29 mouse cellular contexts compared by ENCODE assay signal in the genomic region with DNA sequence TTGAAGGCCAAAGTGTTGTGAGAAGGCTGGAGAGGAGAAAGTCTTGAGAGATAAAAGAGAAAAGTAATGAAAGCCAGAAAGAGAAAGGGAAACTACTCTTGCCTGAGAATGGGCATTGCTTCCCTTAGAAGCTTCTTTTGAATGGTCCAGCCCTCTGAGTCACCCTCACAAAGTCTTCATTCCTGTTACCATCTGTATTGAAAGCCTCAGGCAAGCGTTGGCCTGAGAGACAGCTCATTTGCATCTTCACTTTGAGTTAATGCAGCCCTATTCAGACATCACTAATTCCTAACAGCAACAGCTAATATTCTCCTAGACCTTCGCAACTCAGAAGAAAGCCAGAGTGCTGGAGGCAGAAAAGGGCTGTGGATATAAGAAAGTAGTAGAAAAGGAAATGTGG.
A peak's percentile ranks its signal among the peaks of the same experiment; 100 is the strongest.
DNase-seq lines count a peak whose midpoint lies in the region; ATAC-seq and TF ChIP-seq lines count a peak whose summit lies in the region.
"Had no signal": no experiment of that assay in that cellular context is flagged by ENCODE, and none has a peak within 500 bp of the region (broad histone marks: within the 10 kb centered on the region; RNA-seq: fewer than 3 reads in every experiment).

No protein-coding gene starts in this region.

- H3K27me3 ChIP-seq in forebrain, embryonic 12.5 days, result no peaks in the 10 kb centered on the region
- H3K27me3 ChIP-seq in forebrain, embryonic 15.5 days, result no peaks in the 10 kb centered on the region
- H3K27me3 ChIP-seq in midbrain, embryonic 12.5 days, result no peaks in the 10 kb centered on the region
- H3K27me3 ChIP-seq in midbrain, embryonic 16.5 days (ENCODE audit: control insufficient read depth, insufficient read depth, low read depth, low read length), result no peaks in the 10 kb centered on the region
- no peaks in the 10 kb centered on the region for H3K27me3 ChIP-seq in liver, postnatal 0 days (ENCODE audit: insufficient read depth, low read length)
- H3K27me3 ChIP-seq: embryonic facial prominence, embryonic 13.5 days; heart, embryonic 15.5 days; hindbrain, embryonic 13.5 days; liver, embryonic 15.5 days; lung, embryonic 15.5 days; neural tube, embryonic 13.5 days had no signal

- no peak for TF ChIP-seq CTCF in liver, postnatal 0 days (IDR thresholded peaks at IDR 0.05; ENCODE audit: low read depth)

- no peaks in the 10 kb centered on the region; the same call in 1 of the 2 replicates for H3K4me1 ChIP-seq in forebrain, embryonic 12.5 days
- no peaks in the 10 kb centered on the region for H3K4me1 ChIP-seq in forebrain, embryonic 15.5 days
- peaks cover 10% of the 10 kb centered on the region for H3K4me1 ChIP-seq in midbrain, embryonic 12.5 days
- no peaks in the 10 kb centered on the region for H3K4me1 ChIP-seq in midbrain, embryonic 16.5 days (ENCODE audit: control insufficient read depth, insufficient read depth, low read length)
- no peaks in the 10 kb centered on the region for H3K4me1 ChIP-seq in liver, postnatal 0 days (ENCODE audit: insufficient read depth)
- H3K4me1 ChIP-seq: embryonic facial prominence, embryonic 13.5 days; heart, embryonic 10.5 days; heart, embryonic 15.5 days; hindbrain, embryonic 13.5 days; liver, embryonic 15.5 days; lung, embryonic 15.5 days; neural tube, embryonic 13.5 days had no signal

- H3K9me3 ChIP-seq in forebrain, embryonic 12.5 days, result no peaks in the 10 kb centered on the region
- no peaks in the 10 kb centered on the region for H3K9me3 ChIP-seq in forebrain, embryonic 15.5 days
- no peaks in the 10 kb centered on the region for H3K9me3 ChIP-seq in midbrain, embryonic 12.5 days
- no peaks in the 10 kb centered on the region for H3K9me3 ChIP-seq in midbrain, embryonic 16.5 days (replicated peaks; ENCODE audit: control insufficient read depth, low read length, poor library complexity, severe bottlenecking)
- H3K9me3 ChIP-seq in liver, postnatal 0 days (ENCODE audit: low read length), result no peaks in the 10 kb centered on the region
- H3K9me3 ChIP-seq: embryonic facial prominence, embryonic 13.5 days; G1E; heart, embryonic 10.5 days; heart, embryonic 15.5 days; hindbrain, embryonic 13.5 days; liver, embryonic 15.5 days; lung, embryonic 15.5 days; neural tube, embryonic 13.5 days had no signal

- no peak overlapping the region for H3K4me3 ChIP-seq in forebrain, embryonic 12.5 days (replicated peaks)
- H3K4me3 ChIP-seq in forebrain, embryonic 15.5 days, result no peak overlapping the region
- H3K4me3 ChIP-seq in midbrain, embryonic 12.5 days, result no peak overlapping the region
- no peak overlapping the region for H3K4me3 ChIP-seq in midbrain, embryonic 16.5 days (ENCODE audit: low read depth, low read length)
- no peak overlapping the region for H3K4me3 ChIP-seq in liver, postnatal 0 days (ENCODE audit: low read depth, low read length)
- H3K4me3 ChIP-seq: embryonic facial prominence, embryonic 13.5 days; heart, embryonic 10.5 days; heart, embryonic 15.5 days; hindbrain, embryonic 13.5 days; liver, embryonic 15.5 days; lung, embryonic 15.5 days; neural tube, embryonic 13.5 days had no signal

- no peak for TF ChIP-seq EP300 in liver, postnatal 0 days (IDR thresholded peaks at IDR 0.05; ENCODE audit: low read depth)

- H3K36me3 ChIP-seq in forebrain, embryonic 12.5 days (replicated peaks), result no peaks in the 10 kb centered on the region
- no peaks in the 10 kb centered on the region for H3K36me3 ChIP-seq in forebrain, embryonic 15.5 days
- no peaks in the 10 kb centered on the region for H3K36me3 ChIP-seq in midbrain, embryonic 12.5 days
- H3K36me3 ChIP-seq in midbrain, embryonic 16.5 days (ENCODE audit: control insufficient read depth, insufficient read depth, low read length), result no peaks in the 10 kb centered on the region
- no peaks in the 10 kb centered on the region for H3K36me3 ChIP-seq in liver, postnatal 0 days (replicated peaks; ENCODE audit: insufficient read depth, low read length)
- H3K36me3 ChIP-seq: embryonic facial prominence, embryonic 13.5 days; G1E; heart, embryonic 10.5 days; heart, embryonic 15.5 days; hindbrain, embryonic 13.5 days; liver, embryonic 15.5 days; lung, embryonic 15.5 days; neural tube, embryonic 13.5 days had no signal

- no peak overlapping the region for H3K27ac ChIP-seq in forebrain, embryonic 12.5 days
- no peak overlapping the region for H3K27ac ChIP-seq in forebrain, embryonic 15.5 days (replicated peaks)
- H3K27ac ChIP-seq in midbrain, embryonic 12.5 days (replicated peaks), result no peak overlapping the region
- no peak overlapping the region for H3K27ac ChIP-seq in midbrain, embryonic 16.5 days (ENCODE audit: low read length)
- H3K27ac ChIP-seq in liver, postnatal 0 days (ENCODE audit: low read depth), result no peak overlapping the region
- H3K27ac ChIP-seq: embryonic facial prominence, embryonic 13.5 days; heart, embryonic 10.5 days; heart, embryonic 15.5 days; hindbrain, embryonic 13.5 days; liver, embryonic 15.5 days; lung, embryonic 15.5 days; neural tube, embryonic 13.5 days; stomach, postnatal 0 days had no signal

- intact Hi-C loops in left cerebral cortex, postnatal 4 days (cut with DNase I), result no loop called here

- H3K4me2 ChIP-seq in forebrain, embryonic 12.5 days, result no peak overlapping the region
- no peak overlapping the region for H3K4me2 ChIP-seq in forebrain, embryonic 15.5 days (replicated peaks)
- no peak overlapping the region for H3K4me2 ChIP-seq in midbrain, embryonic 12.5 days (replicated peaks)
- no peak overlapping the region for H3K4me2 ChIP-seq in midbrain, embryonic 16.5 days (ENCODE audit: low read length)
- H3K4me2 ChIP-seq in liver, postnatal 0 days (ENCODE audit: low read depth, low read length), result no peak overlapping the region
- H3K4me2 ChIP-seq: embryonic facial prominence, embryonic 13.5 days; heart, embryonic 15.5 days; hindbrain, embryonic 13.5 days; liver, embryonic 15.5 days; lung, embryonic 15.5 days; neural tube, embryonic 13.5 days had no signal

- H3K9ac ChIP-seq in forebrain, embryonic 12.5 days, result no peak overlapping the region
- no peak overlapping the region for H3K9ac ChIP-seq in forebrain, embryonic 15.5 days (replicated peaks)
- H3K9ac ChIP-seq in midbrain, embryonic 12.5 days (replicated peaks), result no peak overlapping the region
- H3K9ac ChIP-seq in midbrain, embryonic 16.5 days (ENCODE audit: low read depth, low read length), result no peak overlapping the region
- H3K9ac ChIP-seq in liver, postnatal 0 days (replicated peaks), result no peak overlapping the region
- H3K9ac ChIP-seq: embryonic facial prominence, embryonic 13.5 days; heart, embryonic 15.5 days; hindbrain, embryonic 13.5 days; liver, embryonic 15.5 days; lung, embryonic 15.5 days; neural tube, embryonic 13.5 days had no signal

- ATAC-seq in forebrain, embryonic 12.5 days (ENCODE audit: low FRiP score), result peak; percentile 73; the same call in 1 of the 2 replicates
- no peak for ATAC-seq in forebrain, embryonic 15.5 days (replicated peaks)
- peak; percentile 53; the same call in 1 of the 2 replicates for ATAC-seq in midbrain, embryonic 12.5 days (ENCODE audit: low FRiP score, low read depth)
- no peak for ATAC-seq in midbrain, embryonic 16.5 days
- ATAC-seq in liver, postnatal 0 days, result no peak
- ATAC-seq: intestine, embryonic 16.5 days had no signal

- DNase-seq in embryo, embryonic 11 days, result peak; percentile 12
- no peak for DNase-seq in liver, postnatal 0 days
- DNase-seq in left cerebral cortex, postnatal 4 days, result no peak
- DNase-seq: adrenal gland, postnatal 14 days; cerebellum, adult 18-20 months; cerebellum, postnatal 14 days; gastrocnemius, postnatal 25 days; heart, adult 11 months; kidney, adult 8-10 months; kidney, postnatal 10 days; layer of hippocampus, adult 9-11 months; liver; right cerebral cortex, postnatal 4 days; thymus, adult 18-20 months; thymus, postnatal 25 days had no signal

- WGBS in forebrain, embryonic 12.5 days, result 17% methylated on average over 2 of the region's 2 CpGs
- 16% methylated on average over 2 of the region's 2 CpGs for WGBS in forebrain, embryonic 15.5 days
- 32% methylated on average over 2 of the region's 2 CpGs for WGBS in midbrain, embryonic 12.5 days
- WGBS in midbrain, embryonic 16.5 days, result 13% methylated on average over 2 of the region's 2 CpGs
- 53% methylated on average over 2 of the region's 2 CpGs for WGBS in liver, postnatal 0 days (ENCODE audit: insufficient replicate concordance)

Comparison
In these comparisons a context has a peak if more than half of its experiments do, and no peak if none do; other contexts are left out.
1. ATAC-seq: peak in forebrain, embryonic 12.5 days (single experiment) and midbrain, embryonic 12.5 days (single experiment); none in forebrain, embryonic 15.5 days (single experiment), midbrain, embryonic 16.5 days (single experiment) and liver, postnatal 0 days (single experiment).